Mouse (Mus musculus) heart, postnatal 10 days (tissue): ENCODE results near the gene Tsen54. TPM values are rescaled to one million over a fixed set of nuclear protein-coding genes. Genes with fewer than 3 reads are reported as not detected.
"Not testable (repeated sequence)": the region's sequence is repeated elsewhere in the genome, so short reads cannot be mapped to it uniquely, and the experiment has no call there.

Experiments
- DNase-seq, 2 experiments: peaks; one replicate each; pipeline ENCODE4 v3.0.0; 2021
- intact Hi-C: fragments of 180-260 bp; cut with DNase I; formaldehyde crosslinking; loops from one replicate; pipeline ENCODE4 v1.15.1; 2025
- microRNA-seq, 2 experiments: library from miRNA; unstranded; fragments of <30 nt; microRNA quantifications; one replicate each; pipeline ENCODE4 v1.2.0; 2022
- total RNA-seq, 2 experiments: library from RNA; stranded (reverse); gene quantifications; 2 replicates each; pipeline ENCODE4 v1.2.3; 2021

Gene Tsen54
- total RNA-seq, 2 experiments from 2014 or later = 10.5 to 15.0 TPM

GRCm38 (mm10) chr11:115843141-115843890 lies 28.8 kb downstream of the Tsen54 start:
- intact Hi-C loops = no loop called here

GRCm38 (mm10) chr11:115843891-115844239 lies 29.3 kb downstream of the Tsen54 start:
- intact Hi-C loops = no loop called here
- DNase-seq = no peak

More at GRCm38 (mm10) chr11:115843141-115843890, 28.8 kb downstream of the Tsen54 start:
- no peak for DNase-seq

GRCm38 (mm10) chr11:115844240-115844639 lies 29.7 kb downstream of the Tsen54 start:
- intact Hi-C loops = no loop called here
- no peak for DNase-seq

GRCm38 (mm10) chr11:115845819-115846218 lies 31.3 kb downstream of the Tsen54 start:
- intact Hi-C loops = no loop called here

GRCm38 (mm10) chr11:115854674-115855073 lies 40.1 kb downstream of the Tsen54 start:
- intact Hi-C loops = no loop called here
- DNase-seq = no peak

More at GRCm38 (mm10) chr11:115845819-115846218, 31.3 kb downstream of the Tsen54 start:
- no peak for DNase-seq

- DNase-seq, intact Hi-C loops: not testable (repeated sequence)
These were observed 42.6 kb downstream of the Tsen54 start for GRCm38 (mm10) chr11:115857146-115857545.

- intact Hi-C loops = loop anchor here (2.0 kb wide), 2 partner anchors 17 to 33 kb away; partner anchors contain the start of gene Llgl2
- peak in 1 of 2 experiments; percentile 36 for DNase-seq
These were observed 43.4 kb downstream of the Tsen54 start for GRCm38 (mm10) chr11:115857936-115858335.

GRCm38 (mm10) chr11:115858354-115858753 lies 43.8 kb downstream of the Tsen54 start, which contains the start of gene Myo15b:
Myo15b (plus strand) TSS chr11:115858406.
- intact Hi-C loops = loop anchor here (2.0 kb wide), 2 partner anchors 18 to 34 kb away; partner anchors contain the start of gene Llgl2
- DNase-seq = no peak

- intact Hi-C loops = loop anchor here (1.0 to 2.0 kb wide), 3 partner anchors 19 to 137 kb away; partner anchors contain the start of gene Llgl2
- peak; percentile 92 to 94 for DNase-seq
These were observed 44.8 kb downstream of the Tsen54 start for GRCm38 (mm10) chr11:115859143-115859945.

GRCm38 (mm10) chr11:115863895-115864294 lies 49.4 kb downstream of the Tsen54 start:
- no peak for DNase-seq
- intact Hi-C loops = no loop called here

- intact Hi-C loops = loop anchor here (5.0 kb wide), 1 partner anchor 127 kb away; no protein-coding TSS in a partner anchor
- no peak for DNase-seq
These were observed 54.9 kb downstream of the Tsen54 start for GRCm38 (mm10) chr11:115869393-115869792.

GRCm38 (mm10) chr11:115872437-115872836 lies 57.9 kb downstream of the Tsen54 start:
- DNase-seq = no peak
- intact Hi-C loops = no loop called here

Small RNAs within 50 kb of the gene (microRNA-seq; reads per million reads assigned to microRNA genes)
- 0.70 to 0.71 reads per million in 2 experiments for gene Mir5621

Other genes starting within 250 kb of the Tsen54 start
- gene Mrps7, start 210.8 kb upstream of the Tsen54 start, total RNA-seq = 10 to 100 TPM; 60.2 to 72.5 TPM
- 10 to 100 TPM; 17.9 to 21.0 TPM for gene Gga3, start 210.7 kb upstream of the Tsen54 start, total RNA-seq
- gene Mif4gd, start 201.8 kb upstream of the Tsen54 start, total RNA-seq = 10 to 100 TPM; 37.6 to 38.8 TPM
- 10 to 100 TPM; 40.3 to 41.1 TPM for gene Slc25a19, start 186.4 kb upstream of the Tsen54 start, total RNA-seq
- gene Grb2, start 106.1 kb upstream of the Tsen54 start, total RNA-seq = 100 to 1,000 TPM; 122 to 144 TPM
- 100 to 1,000 TPM; 106 to 116 TPM for gene Tmem94, start 49.3 kb upstream of the Tsen54 start, total RNA-seq
- 10 to 100 TPM; 59.4 to 60.9 TPM for gene Caskin2, start 1.1 kb upstream of the Tsen54 start, total RNA-seq
- gene Llgl2, start 9.3 kb downstream of the Tsen54 start, total RNA-seq = 10 to 100 TPM; 17.9 to 18.2 TPM
- gene Myo15b, start 43.7 kb downstream of the Tsen54 start, total RNA-seq = under 1 TPM; 0.17 to 0.22 TPM
- gene Smim5, start 85.2 kb downstream of the Tsen54 start, total RNA-seq = 10 to 100 TPM; 28.7 to 43.3 TPM
- under 1 TPM; 0.37 to 0.45 TPM for gene Smim6, start 97.3 kb downstream of the Tsen54 start, total RNA-seq
- 10 to 100 TPM; 26.6 to 26.7 TPM for gene Sap30bp, start 118.6 kb downstream of the Tsen54 start, total RNA-seq
- gene Recql5, start 118.8 kb downstream of the Tsen54 start, total RNA-seq = 10 to 100 TPM in 1 of 2 experiments, 1 to 10 TPM in 1; 8.3 to 10.9 TPM
- gene Itgb4, start 160.0 kb downstream of the Tsen54 start, total RNA-seq = 1 to 10 TPM; 4.8 to 5.5 TPM
- gene Galk1, start 198.0 kb downstream of the Tsen54 start, total RNA-seq = 10 to 100 TPM; 31.7 to 33.1 TPM
- gene H3f3b, start 213.2 kb downstream of the Tsen54 start, total RNA-seq = 100 to 1,000 TPM; 338 to 393 TPM
- 10 to 100 TPM; 16.3 to 17.0 TPM for gene Unk, start 215.6 kb downstream of the Tsen54 start, total RNA-seq